Mouse (Mus musculus) macrophage (primary cell): Measurements from ENCODE around the gene Ccer2. TPM values are rescaled to one million over a fixed set of nuclear protein-coding genes. Genes with fewer than 3 reads are reported as not detected.
A peak's percentile ranks its signal among the peaks of the same experiment; 100 is the strongest.

Experiments
- H3K27ac ChIP-seq: fragments of 350-480 bp; formaldehyde crosslinking; 2 replicates; pipeline ENCODE4 v1.9.0; 2021
- H3K36me3 ChIP-seq: fragments of 350-480 bp; formaldehyde crosslinking; 2 replicates; pipeline ENCODE4 v1.9.0; 2021; ENCODE audit errors: inconsistent target
- H3K4me3 ChIP-seq: fragments of 350-480 bp; formaldehyde crosslinking; 2 replicates; pipeline ENCODE4 v1.9.0; 2021; ENCODE audit errors: inconsistent target
- H3K79me2 ChIP-seq: fragments of 350-480 bp; formaldehyde crosslinking; 2 replicates; pipeline ENCODE4 v1.9.0; 2021; ENCODE audit errors: inconsistent target
- WGBS: methylation state at CpG from one replicate; pipeline ENCODE4 v1.1.7; 2026; ENCODE audit warnings: inconsistent platforms; ENCODE audit not compliant: missing documents; 5-methylcytosine and 5-hydroxymethylcytosine counted together
- polyA plus RNA-seq: library from polyadenylated mRNA; stranded (reverse); fragments of 250-400 nt; gene quantifications from 3 replicates; pipeline ENCODE4 v1.2.4, GENCODE M21; 2018; ENCODE audit warnings: inconsistent platforms

Ccer2 gene
- polyA plus RNA-seq, 1 experiment from 2014 or later: not detected

GRCm38 (mm10) chr7:28769414-28769958 lies 13.5 kb downstream of the Ccer2 start:
- Histone ChIP-seq H3K27ac (no peak overlapping the region), H3K79me2 (peaks cover 93% of the 10 kb centered on the region), H3K4me3 (no peak overlapping the region), H3K36me3 (peaks cover 9% of the 10 kb centered on the region; the same call in 1 of the 2 replicates)
- WGBS: 99% methylated on average over 8 of the region's 9 CpGs

DNA sequence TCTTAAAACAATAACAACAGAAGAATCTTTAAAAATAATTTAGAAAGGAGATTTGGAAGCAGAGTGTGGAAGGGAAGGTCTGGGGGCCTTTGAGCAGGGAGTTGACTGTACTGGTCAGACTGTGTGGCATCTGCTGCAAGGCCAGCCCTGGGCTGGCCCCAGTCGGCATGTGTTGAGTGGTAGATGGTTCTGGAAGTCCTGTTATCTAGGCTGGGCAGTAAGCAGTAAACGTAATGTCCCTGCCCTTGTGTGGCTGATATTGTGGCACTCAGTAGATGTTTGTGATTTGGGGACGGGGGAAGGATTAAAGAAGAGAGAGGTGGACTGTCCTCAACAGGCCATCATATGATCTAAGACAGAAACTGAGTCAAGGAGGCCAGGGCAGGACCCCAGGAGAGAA lies 14.3 kb downstream of the Ccer2 start:
- peaks cover 95% of the 10 kb centered on the region for H3K79me2 ChIP-seq
- no peak overlapping the region for H3K27ac ChIP-seq
- peaks cover 17% of the 10 kb centered on the region for H3K36me3 ChIP-seq
- H3K4me3 ChIP-seq: no peak overlapping the region
- WGBS: 98% methylated on average over 3 of the region's 3 CpGs

DNA sequence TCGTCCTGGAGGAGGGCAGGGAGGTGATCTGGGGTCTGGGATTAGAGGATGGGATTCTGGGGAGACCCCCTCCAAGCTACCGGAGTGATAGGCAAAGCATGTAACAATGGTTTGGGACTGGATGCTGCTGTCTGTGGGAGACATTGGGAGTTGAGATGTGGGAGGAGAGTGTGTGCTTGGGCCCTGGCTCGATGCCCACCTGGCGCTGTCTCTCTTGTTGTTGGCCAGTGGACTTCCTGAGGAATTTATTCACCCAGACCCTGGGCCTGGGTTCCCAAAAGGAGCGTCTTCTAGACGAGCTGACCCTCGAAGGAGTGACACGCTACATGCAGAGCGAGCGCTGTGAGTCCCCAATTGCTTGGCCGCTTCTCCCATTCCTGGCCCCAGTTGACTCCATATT lies 15.9 kb downstream of the Ccer2 start:
- H3K36me3 ChIP-seq: peaks cover 31% of the 10 kb centered on the region
- H3K27ac ChIP-seq: no peak overlapping the region
- 96% methylated on average over 11 of the region's 11 CpGs for WGBS
- no peak overlapping the region for H3K4me3 ChIP-seq
- peaks cover 91% of the 10 kb centered on the region for H3K79me2 ChIP-seq

- H3K36me3 ChIP-seq: peaks cover 43% of the 10 kb centered on the region
- H3K79me2 ChIP-seq: peaks cover 78% of the 10 kb centered on the region
- H3K4me3 ChIP-seq: no peak overlapping the region
- 87% methylated on average over 3 of the region's 3 CpGs for WGBS
- no peak overlapping the region for H3K27ac ChIP-seq
These were observed 17.2 kb downstream of the Ccer2 start for GRCm38 (mm10) chr7:28773163-28773562.

DNA sequence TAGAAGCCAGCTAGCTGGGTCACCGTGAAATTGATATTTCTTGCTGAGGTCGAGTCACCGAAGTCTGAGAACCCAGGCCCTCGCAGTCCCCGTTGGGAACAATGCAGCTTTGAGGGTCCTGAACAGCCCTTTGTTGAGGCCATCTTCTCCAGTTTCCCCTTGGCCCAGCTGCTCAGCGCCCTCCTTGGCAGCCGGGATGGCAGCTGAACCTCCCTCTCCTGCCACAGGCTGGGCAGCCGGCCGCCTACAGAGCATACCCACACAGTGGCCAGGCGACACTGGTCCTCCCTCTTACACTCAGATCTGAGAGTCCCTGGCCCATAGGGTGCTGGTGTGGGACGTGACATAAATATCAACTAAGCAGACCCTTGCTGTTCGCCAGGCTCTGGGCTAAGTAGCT lies 18.2 kb downstream of the Ccer2 start:
- Histone ChIP-seq H3K4me3 (no peak overlapping the region), H3K36me3 (peaks cover 43% of the 10 kb centered on the region), H3K79me2 (peaks cover 68% of the 10 kb centered on the region), H3K27ac (no peak overlapping the region)
- WGBS: 96% methylated on average over 9 of the region's 12 CpGs

- Histone ChIP-seq H3K27ac (no peak overlapping the region), H3K79me2 (peaks cover 59% of the 10 kb centered on the region), H3K36me3 (peaks cover 46% of the 10 kb centered on the region), H3K4me3 (no peak overlapping the region)
- 90% methylated on average over 7 of the region's 7 CpGs for WGBS
These were observed 19.2 kb downstream of the Ccer2 start for GRCm38 (mm10) chr7:28775129-28775528.

DNA sequence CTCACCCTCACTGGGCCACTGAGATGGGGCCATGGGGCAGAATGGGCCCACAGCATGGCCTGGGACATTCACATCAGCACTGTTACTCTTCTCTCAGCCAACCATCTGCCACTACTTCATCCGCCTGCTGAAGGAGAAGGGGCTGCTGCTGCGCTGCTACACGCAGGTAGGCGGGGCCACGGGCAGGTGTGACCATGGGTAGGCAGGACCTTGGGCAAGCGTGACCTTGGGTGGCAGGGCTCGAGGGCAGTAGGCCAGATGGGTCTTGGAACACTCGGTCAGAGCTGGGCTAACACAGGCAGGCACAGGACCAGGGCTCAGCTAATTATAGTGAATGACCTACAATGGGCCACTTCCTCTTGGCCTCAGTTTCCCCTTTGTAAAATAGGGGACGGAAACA lies 22.9 kb downstream of the Ccer2 start:
- H3K36me3 ChIP-seq: peaks cover 58% of the 10 kb centered on the region
- no peak overlapping the region for H3K4me3 ChIP-seq

GRCm38 (mm10) chr7:28780067-28780658 lies 24.2 kb downstream of the Ccer2 start:
- 30% methylated on average over 6 of the region's 6 CpGs for WGBS
- Histone ChIP-seq H3K4me3 (no peak overlapping the region), H3K27ac (peak overlapping the region; percentile 94)

More for the DNA sequence above, 22.9 kb downstream of the Ccer2 start:
- H3K79me2 ChIP-seq: peaks cover 22% of the 10 kb centered on the region; the same call in 1 of the 2 replicates
- no peak overlapping the region for H3K27ac ChIP-seq
- WGBS: 84% methylated on average over 7 of the region's 9 CpGs

DNA sequence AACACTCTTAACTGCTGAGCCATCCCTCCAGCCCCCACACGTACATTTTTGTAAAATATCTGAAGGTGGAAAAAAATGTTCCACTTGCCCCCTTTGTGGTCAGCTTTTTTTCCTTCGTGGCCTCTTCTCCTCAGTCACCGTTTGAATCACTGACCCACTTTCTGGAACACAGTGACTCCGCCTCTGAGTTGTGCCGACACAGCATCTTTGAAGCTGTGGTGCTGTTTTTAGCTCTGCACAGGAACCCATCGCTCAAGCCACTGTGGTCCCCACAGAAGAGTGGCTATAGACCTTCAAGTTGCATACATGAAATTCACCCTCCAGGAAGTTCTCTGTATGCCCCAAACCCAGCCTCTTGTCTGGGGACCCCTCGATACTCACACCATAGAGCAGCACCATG lies 24.9 kb downstream of the Ccer2 start:
- H3K4me3 ChIP-seq: no peak overlapping the region
- H3K36me3 ChIP-seq: peaks cover 56% of the 10 kb centered on the region
- WGBS: 13% methylated on average over 7 of the region's 7 CpGs
- peaks cover 2% of the 10 kb centered on the region; the same call in 1 of the 2 replicates for H3K79me2 ChIP-seq
- peak overlapping the region; percentile 94 for H3K27ac ChIP-seq

More at GRCm38 (mm10) chr7:28780067-28780658, 24.2 kb downstream of the Ccer2 start:
- Histone ChIP-seq H3K79me2 (peaks cover 9% of the 10 kb centered on the region; the same call in 1 of the 2 replicates), H3K36me3 (peaks cover 57% of the 10 kb centered on the region)

DNA sequence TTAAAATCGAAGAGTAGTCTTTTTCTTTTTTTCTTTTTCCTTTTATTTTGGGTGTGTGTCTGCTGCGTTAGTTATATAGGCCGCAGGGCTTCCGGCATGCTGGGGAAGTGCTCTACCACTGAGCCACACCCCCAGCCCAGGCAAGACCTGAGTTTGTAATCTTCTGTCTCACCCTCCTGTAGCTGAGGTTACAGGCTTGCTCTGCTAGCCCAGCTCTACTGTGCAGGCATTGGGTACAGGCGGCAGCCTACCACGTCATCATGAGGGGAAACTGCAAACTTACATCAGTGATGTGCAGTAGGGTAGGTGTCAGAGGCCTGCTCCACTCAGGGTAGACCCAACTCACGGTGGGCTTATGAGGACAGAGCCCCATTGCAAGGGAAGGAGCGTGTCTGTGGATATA lies 25.3 kb downstream of the Ccer2 start:
- H3K4me3 ChIP-seq: no peak overlapping the region
- WGBS: 32% methylated on average over 8 of the region's 8 CpGs

GRCm38 (mm10) chr7:28785161-28785560 lies 29.2 kb downstream of the Ccer2 start:
- H3K4me3 ChIP-seq: no peak overlapping the region
- WGBS: 100% methylated on average over 3 of the region's 5 CpGs
- H3K36me3 ChIP-seq: peaks cover 40% of the 10 kb centered on the region
- no peak overlapping the region for H3K27ac ChIP-seq
- H3K79me2 ChIP-seq: no peaks in the 10 kb centered on the region

More for the DNA sequence above, 25.3 kb downstream of the Ccer2 start:
- Histone ChIP-seq H3K79me2 (no peaks in the 10 kb centered on the region; the same call in 1 of the 2 replicates), H3K36me3 (peaks cover 54% of the 10 kb centered on the region), H3K27ac (peak overlapping the region; percentile 94)

- no peaks in the 10 kb centered on the region for H3K79me2 ChIP-seq
- H3K4me3 ChIP-seq: no peak overlapping the region
- WGBS: 94% methylated on average over 9 of the region's 9 CpGs
- H3K36me3 ChIP-seq: peaks cover 35% of the 10 kb centered on the region
- H3K27ac ChIP-seq: no peak overlapping the region
These were observed 31.9 kb downstream of the Ccer2 start for GRCm38 (mm10) chr7:28787884-28788283.

DNA sequence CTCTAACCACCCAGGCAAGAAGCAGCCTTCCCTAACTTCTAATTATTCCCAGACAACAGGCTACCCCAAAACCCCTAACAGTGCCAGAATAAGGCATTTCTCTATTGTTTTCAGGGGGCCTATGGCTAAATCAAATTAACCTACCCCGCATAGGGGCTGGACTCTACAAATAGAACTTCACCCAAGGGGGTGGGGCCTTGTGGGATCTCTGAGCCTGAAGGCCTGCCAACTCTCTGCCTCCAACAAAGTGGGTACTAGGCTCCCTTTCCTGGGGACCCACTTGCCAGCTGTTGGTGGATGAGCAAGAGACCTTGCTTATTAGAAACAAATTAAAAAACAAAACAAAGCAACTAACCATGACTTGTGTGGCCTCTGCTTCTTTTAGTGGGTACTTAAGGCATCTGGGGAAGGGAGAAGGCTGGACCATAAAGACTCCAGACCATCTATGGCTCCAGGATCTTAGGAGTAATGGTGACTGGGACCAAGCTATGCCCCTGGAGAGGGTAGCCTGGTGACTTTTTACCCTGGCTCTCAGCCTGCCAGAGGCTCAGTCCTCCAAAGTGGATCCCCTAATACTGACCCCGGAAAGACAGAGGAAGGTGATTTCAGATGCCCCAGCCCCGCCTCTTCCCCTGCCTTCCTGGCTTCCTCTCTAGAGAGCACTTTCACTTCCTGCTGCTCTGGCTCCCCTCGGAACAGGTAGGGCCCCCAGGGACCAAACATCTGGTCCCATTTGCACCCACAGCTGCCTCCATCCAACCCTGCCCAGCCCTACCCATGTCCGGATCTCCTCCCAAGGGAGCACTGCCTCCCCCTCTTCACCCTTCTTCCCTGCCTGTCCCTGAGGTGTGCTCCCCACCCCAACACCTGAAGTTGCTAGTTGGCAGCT lies 32.6 kb downstream of the Ccer2 start, which contains the start of gene Rinl:
Rinl (plus strand) TSS at position 663 of the 889 bp plus-strand sequence.
- Histone ChIP-seq H3K27ac (no peak within 1 kb of the TSS), H3K79me2 (no peaks in the 10 kb centered on the region), H3K4me3 (no peak within 1 kb of the TSS), H3K36me3 (peaks cover 28% of the 10 kb centered on the region)
- WGBS: 20% methylated on average over 5 of the region's 5 CpGs

- H3K4me3 ChIP-seq: no peak overlapping the region
- H3K27ac ChIP-seq: no peak overlapping the region
- WGBS: 86% methylated on average over 3 of the region's 3 CpGs
- no peaks in the 10 kb centered on the region for H3K79me2 ChIP-seq
- peaks cover 21% of the 10 kb centered on the region for H3K36me3 ChIP-seq
These were observed 33.3 kb downstream of the Ccer2 start for GRCm38 (mm10) chr7:28789235-28789634.
